Mouse (Mus musculus): ENCODE measurements at regions not wholly inside any gene's neighbourhood (a gene's known extent, or its start where the extent isn't known, plus 50 kb on each side); places are given as distances from the start of the nearest gene placed in this dataset.
"Not testable (repeated sequence)": the region's sequence is repeated elsewhere in the genome, so short reads cannot be mapped to it uniquely, and the experiment has no call there.

DNA sequence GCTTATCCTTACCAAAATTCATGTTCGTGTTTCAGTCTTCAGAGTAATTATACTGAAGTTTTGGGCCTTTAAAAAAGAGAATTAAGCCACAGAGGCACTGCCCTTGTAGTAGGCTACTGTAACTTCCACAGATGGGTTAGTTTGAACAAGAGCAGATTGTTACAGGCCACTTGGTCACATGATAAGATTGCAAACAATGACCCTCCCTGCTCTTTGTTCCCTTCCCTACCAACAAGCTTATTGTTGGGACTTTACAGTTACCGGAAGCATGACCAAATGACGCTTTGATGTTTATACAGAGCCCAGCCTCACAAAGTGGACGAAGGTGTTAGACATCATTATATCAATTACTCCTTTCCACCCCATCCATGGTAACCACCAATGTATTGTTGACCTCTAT, 63.9 kb upstream of the Galnt18 start:
- DNase-seq (ENCODE audit: low read depth, low spot score), result no peak

- no peak for DNase-seq (ENCODE audit: low read depth, low spot score)
Measured at GRCm38 (mm10) chr7:111840826-111841225, 61.0 kb upstream of the Galnt18 start.

DNA sequence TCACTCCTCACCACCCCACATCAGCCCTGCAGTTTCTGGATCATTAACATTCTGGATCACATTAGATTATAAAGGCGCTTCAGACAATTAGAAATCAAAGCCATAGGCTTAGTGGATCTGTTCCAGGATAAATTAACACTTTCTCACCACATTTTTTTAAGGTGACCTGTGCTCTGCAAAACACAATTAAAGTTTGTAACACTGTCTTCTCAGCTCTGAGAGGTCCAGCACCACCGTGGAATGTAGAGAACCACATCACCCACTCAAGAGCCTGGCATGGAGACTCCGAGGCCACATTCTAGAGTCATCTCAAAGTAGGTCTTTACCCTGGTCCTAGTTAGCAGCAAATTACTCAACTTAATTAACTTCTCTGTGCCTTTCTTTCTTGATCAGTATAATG, 58.4 kb upstream of the Galnt18 start:
- no peak for DNase-seq (ENCODE audit: low read depth, low spot score)

- not testable (repeated sequence) for DNase-seq (ENCODE audit: low read depth, low spot score)
Measured at GRCm38 (mm10) chr7:111834356-111834755, 54.6 kb upstream of the Galnt18 start.

DNA sequence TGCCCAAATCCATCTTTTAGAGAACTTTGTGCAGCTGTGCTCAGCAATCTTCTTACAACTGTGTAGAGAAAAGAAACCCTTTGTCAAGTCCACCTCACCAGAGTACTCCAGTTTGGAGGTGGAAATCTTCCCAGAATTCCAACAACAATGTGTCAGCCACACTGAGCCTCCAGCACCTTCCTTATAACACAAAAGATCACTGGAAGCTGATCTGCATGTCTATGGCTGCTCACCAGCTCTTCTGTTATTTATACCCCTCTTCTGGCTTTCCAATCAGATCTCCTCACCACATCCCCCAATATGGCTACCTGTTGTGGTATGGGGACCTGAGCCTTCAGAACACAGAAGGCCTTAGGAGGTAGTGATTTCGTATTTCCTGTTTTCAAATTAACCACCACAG, 50.2 kb upstream of the Galnt18 start:
- DNase-seq (ENCODE audit: low read depth, low spot score), result no peak

Data from skeletal muscle tissue, adult 2 months (tissue).